Mouse (Mus musculus) stomach, postnatal 0 days (tissue): ENCODE measurements around the gene Ehbp1l1.

ENCODE experiments used
- CTCF ChIP-seq: IDR thresholded peaks from 2 replicates; pipeline ENCODE4 v1.5.1; 2016; ENCODE audit warnings: antibody characterized with exemption, low read depth, mild to moderate bottlenecking, moderate library complexity
- EP300 ChIP-seq: optimal IDR thresholded peaks from 2 replicates; pipeline ENCODE3; 2016; ENCODE audit warnings: antibody characterized with exemption

DNA sequence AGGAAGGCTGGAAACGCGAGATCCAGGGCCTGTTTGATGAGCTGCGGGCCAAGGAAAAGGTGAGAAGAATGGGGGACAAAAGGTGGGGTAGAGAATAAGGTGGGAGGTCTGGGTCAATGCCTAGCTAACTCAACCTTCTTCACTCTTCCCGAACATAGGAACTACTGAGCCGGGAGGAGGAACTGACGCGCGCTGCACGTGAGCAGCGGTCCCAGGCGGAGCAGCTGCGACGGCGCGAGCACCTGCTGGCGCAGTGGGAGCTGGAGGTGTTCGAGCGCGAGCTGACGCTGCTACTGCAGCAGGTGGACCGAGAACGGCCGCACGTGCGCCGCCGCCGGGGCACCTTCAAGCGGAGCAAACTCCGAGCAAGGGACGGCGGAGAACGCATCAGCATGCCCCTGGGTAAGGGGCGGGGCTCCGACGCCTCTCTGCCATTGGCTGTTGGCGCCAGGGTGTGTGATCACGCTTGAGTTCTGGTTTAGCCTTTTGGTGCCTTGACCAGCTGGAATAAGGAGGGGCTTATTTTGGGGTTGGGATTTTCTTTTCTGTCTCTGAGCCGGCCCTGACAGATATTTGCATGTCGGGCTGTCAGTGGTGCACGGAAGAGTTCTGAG, 30.2 kb downstream of the Ehbp1l1 start:
- TF ChIP-seq CTCF: no peak
- no peak for TF ChIP-seq EP300
